In genomic region chr2:51436590-51436989, GRCm38 (mm10) we compare ENCODE assay signal across 7 mouse cellular contexts.
DNase-seq lines count a peak whose midpoint lies in the region; ATAC-seq and TF ChIP-seq lines count a peak whose summit lies in the region.

No protein-coding gene starts in this region.

- H3K4me2 ChIP-seq in kidney, postnatal 0 days (ENCODE audit: low read length) = no peak overlapping the region
- no peak overlapping the region for H3K4me2 ChIP-seq in lung, embryonic 14.5 days

- WGBS in kidney, postnatal 0 days = 61% methylated on average over 3 of the region's 3 CpGs
- WGBS in lung, embryonic 14.5 days = 42% methylated on average over 3 of the region's 3 CpGs

- no peaks in the 10 kb centered on the region for H3K9me3 ChIP-seq in kidney, postnatal 0 days (replicated peaks; ENCODE audit: low read length)
- H3K9me3 ChIP-seq in E14TG2a.4 (ENCODE audit: low read length) = peaks cover 33% of the 10 kb centered on the region
- H3K9me3 ChIP-seq in lung, embryonic 14.5 days (ENCODE audit: low read depth, low read length) = no peaks in the 10 kb centered on the region

- no peak overlapping the region for H3K9ac ChIP-seq in kidney, postnatal 0 days (ENCODE audit: low read depth, low read length)
- H3K9ac ChIP-seq in lung, embryonic 14.5 days = no peak overlapping the region

- no peaks in the 10 kb centered on the region for H3K27me3 ChIP-seq in kidney, postnatal 0 days (ENCODE audit: insufficient read depth, low read length)
- H3K27me3 ChIP-seq in E14TG2a.4 (ENCODE audit: insufficient read depth, low read length) = no peaks in the 10 kb centered on the region
- no peaks in the 10 kb centered on the region for H3K27me3 ChIP-seq in lung, embryonic 14.5 days (ENCODE audit: insufficient read depth, low read length)

- H3K4me1 ChIP-seq in kidney, postnatal 0 days (replicated peaks; ENCODE audit: insufficient read depth, low read length) = no peaks in the 10 kb centered on the region
- no peaks in the 10 kb centered on the region; the same call in 1 of the 2 replicates for H3K4me1 ChIP-seq in E14TG2a.4 (replicated peaks; ENCODE audit: low read depth, low read length)
- no peaks in the 10 kb centered on the region for H3K4me1 ChIP-seq in lung, embryonic 14.5 days (ENCODE audit: insufficient read depth)

- H3K27ac ChIP-seq in kidney, postnatal 0 days = no peak overlapping the region
- no peak overlapping the region for H3K27ac ChIP-seq in lung, embryonic 14.5 days (ENCODE audit: low read depth)

- H3K4me3 ChIP-seq in kidney, postnatal 0 days (replicated peaks; ENCODE audit: low read depth, low read length) = no peak overlapping the region
- no peak overlapping the region for H3K4me3 ChIP-seq in E14TG2a.4 (replicated peaks; ENCODE audit: low read length)
- no peak overlapping the region for H3K4me3 ChIP-seq in lung, embryonic 14.5 days (ENCODE audit: low read depth, low read length)

- peak; percentile 61 for TF ChIP-seq CTCF in kidney, postnatal 0 days (IDR thresholded peaks at IDR 0.05; ENCODE audit: low read depth)
- TF ChIP-seq CTCF in E14TG2a.4 (conservative IDR thresholded peaks at IDR 0.05; ENCODE audit: low read length) = peak; percentile 34; the same call in 1 of the 2 replicates
- peak; percentile 65 for TF ChIP-seq CTCF in lung, embryonic 14.5 days (IDR thresholded peaks at IDR 0.05; ENCODE audit: low read depth)

- no peak for ATAC-seq in kidney, postnatal 0 days (replicated peaks; ENCODE audit: low FRiP score, low read depth)
- no peak for ATAC-seq in lung, embryonic 14.5 days (ENCODE audit: insufficient read depth)
- no peak for ATAC-seq in erythroblast, adult 5-6 weeks (replicated peaks; ENCODE audit: low FRiP score, poor library complexity, severe bottlenecking)

- peak; percentile 28 for DNase-seq in kidney, postnatal 0 days (ENCODE audit: low spot score)
- no peak for DNase-seq in kidney, adult 11 months
- peak; percentile 39 for DNase-seq in adrenal gland, postnatal 25 days
- peak; percentile 51 for DNase-seq in lung, embryonic 14.5 days
- peak; percentile 67 for DNase-seq in thymus, postnatal 14 days

- no peaks in the 10 kb centered on the region for H3K36me3 ChIP-seq in kidney, postnatal 0 days (ENCODE audit: insufficient read depth, low read length)
- no peaks in the 10 kb centered on the region for H3K36me3 ChIP-seq in E14TG2a.4 (ENCODE audit: insufficient read depth, low read length)
- no peaks in the 10 kb centered on the region for H3K36me3 ChIP-seq in lung, embryonic 14.5 days (ENCODE audit: insufficient read depth)
